Mouse (Mus musculus) thymus, postnatal 36 days (tissue): ENCODE results near the gene Lamc1.
A peak's percentile ranks its signal among the peaks of the same experiment; 100 is the strongest.

ENCODE experiments used
- DNase-seq, 2 experiments: peaks; one replicate each; pipeline ENCODE4 v3.0.0; 2022; ENCODE audit warnings: mixed read lengths in 2 of 2

Gene Lamc1

DNA sequence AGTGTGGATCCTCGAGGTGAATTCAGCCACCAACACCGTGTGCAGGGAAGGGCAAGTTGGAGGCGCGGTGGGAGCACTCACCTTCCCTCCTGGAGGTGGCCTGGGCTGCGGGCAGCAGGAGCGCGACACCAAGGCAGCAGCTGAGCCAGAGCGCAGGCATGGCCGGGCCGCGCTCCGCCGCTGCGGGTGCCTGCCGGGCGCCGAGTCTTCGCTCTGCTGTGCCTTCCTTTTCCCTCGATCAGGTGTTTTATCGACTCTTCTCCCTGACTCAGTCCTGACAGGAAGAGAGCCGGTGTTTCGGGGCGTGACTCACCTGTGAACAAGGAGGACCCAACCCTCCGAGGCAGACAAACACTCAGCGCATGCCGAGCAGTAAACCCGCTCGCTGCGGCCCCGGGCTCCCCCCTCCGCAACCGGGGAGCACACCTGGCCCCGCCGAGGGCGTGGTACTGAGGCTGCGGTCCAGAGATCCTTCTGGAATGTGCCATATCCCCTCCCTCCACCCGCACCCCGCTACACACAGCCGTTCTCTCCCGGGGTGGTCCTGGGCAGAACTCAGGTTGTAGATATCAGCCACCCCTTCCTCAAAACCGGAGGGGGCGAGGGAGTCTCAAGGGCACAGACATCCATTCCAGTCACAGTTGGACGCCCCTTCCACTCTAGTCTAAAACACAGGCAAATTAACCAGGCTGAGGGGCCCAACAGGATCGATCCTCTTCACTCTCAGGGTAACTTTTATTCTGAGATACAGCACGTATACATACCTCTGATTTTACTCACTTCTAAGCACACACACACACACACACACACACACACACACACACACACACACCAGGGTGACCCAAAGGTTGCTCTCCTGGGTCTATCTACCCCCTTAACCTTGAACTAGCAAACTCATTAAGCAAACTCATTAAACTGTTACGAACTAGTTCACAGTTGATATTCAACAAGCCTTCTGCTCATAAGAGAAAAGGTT, 146.5 kb downstream of the Lamc1 start, which contains the start of gene Lamc2:
Gene Lamc2 (minus strand): TSS at position 620 of the 976 bp plus-strand sequence.
- DNase-seq: peak; percentile 16 to 34

DNA sequence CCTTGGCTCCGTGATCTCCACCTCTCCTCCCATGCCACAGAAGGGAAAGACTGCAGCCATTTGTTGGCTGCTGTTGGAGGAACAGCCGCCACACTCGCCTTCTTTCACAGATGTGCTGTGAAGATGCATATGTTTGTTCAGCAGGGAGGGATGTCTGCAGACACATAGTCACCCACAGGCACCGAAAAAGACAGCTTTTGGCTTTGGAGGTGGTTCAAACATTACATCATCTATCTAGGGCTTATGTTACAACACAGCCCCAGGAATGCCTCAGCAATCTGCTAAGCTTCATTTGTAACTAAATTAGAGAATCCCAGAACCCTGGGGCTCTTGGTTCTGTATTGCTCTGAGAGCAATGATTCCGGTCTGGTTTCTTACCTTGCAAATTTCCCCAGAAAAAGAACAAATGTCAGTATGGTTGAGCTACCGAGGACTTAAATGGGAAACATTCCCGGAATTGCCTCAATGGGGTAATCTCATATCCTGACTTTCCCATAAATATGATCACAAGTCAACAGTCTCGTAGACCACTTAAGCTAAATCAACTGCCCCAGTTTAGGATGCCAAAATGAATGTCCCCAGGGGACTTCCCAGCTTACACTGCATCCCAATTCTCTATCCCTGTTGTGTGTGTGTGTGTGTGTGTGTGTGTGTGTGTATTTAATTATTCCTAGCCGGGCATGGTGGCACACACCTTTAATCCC, 151.8 kb downstream of the Lamc1 start:
- DNase-seq: no peak

DNA sequence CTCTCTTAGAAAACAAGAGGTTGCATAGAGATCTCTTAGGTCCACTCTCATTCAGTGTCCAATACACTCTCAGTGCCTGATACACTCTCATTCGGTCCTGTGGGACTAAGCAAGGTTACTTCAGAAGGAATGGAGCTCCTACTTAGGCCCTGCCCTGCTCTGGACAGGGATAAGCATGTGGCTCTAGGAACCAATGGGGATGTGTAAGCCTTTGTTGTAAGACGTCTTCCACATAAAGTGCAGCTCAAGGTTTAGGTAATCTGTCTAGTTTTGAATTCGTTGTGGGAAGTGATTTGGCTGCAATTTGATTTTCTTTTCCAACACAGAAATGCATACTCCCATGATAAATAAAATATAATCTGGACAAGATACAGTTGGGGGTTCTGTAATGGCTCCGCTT, 152.4 kb downstream of the Lamc1 start:
- DNase-seq: no peak

DNA sequence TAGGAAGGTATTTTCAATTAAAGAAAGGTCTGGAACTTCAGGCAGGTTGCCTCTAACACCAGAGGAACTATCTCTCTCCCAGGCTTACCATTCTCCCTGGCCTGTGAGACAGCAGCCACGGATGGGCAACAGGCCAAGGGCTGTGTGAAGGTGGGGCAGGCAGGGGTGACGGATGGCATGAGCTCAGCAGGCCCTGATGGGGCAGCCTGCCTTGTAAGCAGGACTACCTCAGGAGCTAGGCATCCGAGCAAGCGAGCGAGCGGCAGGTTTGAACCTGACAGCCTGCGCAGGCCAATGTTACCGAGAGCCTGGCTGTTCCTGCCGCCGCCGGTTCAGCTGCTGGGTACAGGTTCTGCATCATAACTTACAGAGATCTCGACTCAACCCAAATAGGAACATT, 157.8 kb downstream of the Lamc1 start:
- DNase-seq: no peak

DNA sequence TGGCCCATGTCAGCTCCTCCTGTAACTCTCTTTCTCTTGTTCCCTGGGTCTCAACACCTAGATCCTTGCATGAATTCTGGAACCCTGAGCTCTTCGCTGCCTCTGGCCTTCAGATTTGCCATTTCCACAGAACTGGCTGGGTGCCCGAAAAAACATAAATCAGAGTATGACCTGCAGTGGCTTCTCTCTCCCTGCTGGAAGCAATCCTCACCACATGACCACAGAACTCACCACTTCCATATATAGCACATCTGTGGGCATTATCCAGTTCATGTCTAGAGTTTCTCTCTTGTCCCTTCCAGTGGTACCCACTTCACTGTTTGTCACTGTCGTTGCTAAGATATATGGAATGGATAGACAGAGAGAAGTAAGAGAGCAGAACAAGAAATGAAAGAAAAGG, 159.3 kb downstream of the Lamc1 start:
- DNase-seq: no peak

DNA sequence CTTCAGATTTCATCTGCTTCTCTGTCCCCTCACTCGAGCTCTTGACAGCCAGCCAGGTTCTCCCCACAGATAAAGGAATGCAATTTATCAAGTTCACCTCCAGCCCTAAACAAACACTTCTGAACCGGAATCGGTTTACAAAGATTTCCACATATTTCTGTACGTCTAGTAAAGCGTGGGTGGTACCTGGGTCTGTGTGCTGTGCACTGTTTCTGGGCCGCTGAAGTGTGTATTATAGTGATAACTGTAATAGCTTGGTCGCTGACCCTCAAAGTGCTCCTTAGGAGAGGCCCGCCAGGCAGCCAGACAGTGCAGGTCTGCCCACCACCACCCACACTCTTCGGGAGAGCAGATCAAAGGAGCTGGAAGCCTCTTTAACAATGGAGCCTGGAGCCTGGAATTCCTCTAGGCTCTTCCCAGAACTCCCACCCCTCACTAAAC, 160.3 kb downstream of the Lamc1 start:
- no peak for DNase-seq

DNA sequence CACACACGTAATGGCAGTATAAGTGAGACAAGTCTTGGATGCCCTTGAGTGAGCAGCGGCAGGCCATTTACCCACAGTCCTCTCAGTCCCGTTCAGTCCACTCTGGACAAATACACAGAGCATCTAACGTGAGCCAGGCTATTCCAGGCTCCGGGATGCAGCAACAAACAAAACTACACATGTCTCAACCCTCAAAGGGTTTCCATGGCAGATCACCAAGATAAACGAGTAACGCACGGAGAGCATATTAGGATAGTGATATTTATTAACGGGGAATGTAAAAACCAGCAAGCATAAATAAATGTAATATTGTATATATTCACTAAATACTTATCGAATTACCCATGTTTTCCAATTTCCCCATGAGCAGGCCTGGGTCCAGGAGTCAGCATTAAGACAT, 161.6 kb downstream of the Lamc1 start:
- no peak for DNase-seq
